Mouse (Mus musculus): ENCODE results near the gene Car5a.

GRCm38 (mm10) chr8:121951656-121952009 lies 6.9 kb upstream of the Car5a start:
- TF ChIP-seq CTCF (IDR thresholded peaks at IDR 0.05; ENCODE audit: low read depth, low read length) (no peak), POLR2A (IDR thresholded peaks at IDR 0.05; ENCODE audit: borderline replicate concordance, low read depth, low read length) (no peak)

Data from bone marrow macrophage, adult 2 months (primary cell).